Mouse (Mus musculus) midbrain, postnatal 0 days (tissue): ENCODE measurements around the gene Ccdc184. TPM values are rescaled to one million over a fixed set of nuclear protein-coding genes. Genes with fewer than 3 reads are reported as not detected.
A peak's percentile ranks its signal among the peaks of the same experiment; 100 is the strongest.

Experiments
- ATAC-seq: fragments of 200-750 bp; cut with Nextera tagmentation; 2 replicates; pipeline ENCODE4 v1.8.0; 2017; ENCODE audit warnings: moderate number of reproducible peaks, mild to moderate bottlenecking, moderate TSS enrichment, moderate library complexity; ENCODE audit not compliant: low FRiP score
- DNase-seq: peaks from one replicate; pipeline ENCODE4 v3.0.0-alpha.2; 2015; ENCODE audit warnings: low spot score
- H3K27ac ChIP-seq: fragments of 300-500 bp; sonication (generic); 2 replicates; pipeline ENCODE4 v1.5.1; 2014; ENCODE audit warnings: low read depth, mild to moderate bottlenecking, low read length, mixed read lengths
- H3K27me3 ChIP-seq: fragments of 300-500 bp; sonication (generic); 2 replicates; pipeline ENCODE4 v1.6.1; 2014; ENCODE audit warnings: low read length, control low read depth, mixed read lengths; ENCODE audit not compliant: insufficient read depth
- H3K36me3 ChIP-seq: fragments of 300-500 bp; sonication (generic); 2 replicates; pipeline ENCODE4 v1.6.1; 2014; ENCODE audit warnings: low read length, control low read depth, mixed read lengths; ENCODE audit not compliant: insufficient read depth
- H3K4me1 ChIP-seq: fragments of 300-500 bp; sonication (generic); 2 replicates; pipeline ENCODE4 v1.6.1; 2014; ENCODE audit warnings: mild to moderate bottlenecking, control low read depth, antibody characterized with exemption, low read length, mixed read lengths; ENCODE audit not compliant: insufficient read depth
- H3K4me2 ChIP-seq: fragments of 300-500 bp; sonication (generic); 2 replicates; pipeline ENCODE4 v1.6.1; 2014; ENCODE audit warnings: low read depth, mild to moderate bottlenecking, low read length, mixed read lengths; ENCODE audit not compliant: poor library complexity, severe bottlenecking
- H3K4me3 ChIP-seq: fragments of 300-500 bp; sonication (generic); 2 replicates; pipeline ENCODE4 v1.5.1; 2014; ENCODE audit warnings: low read depth, mild to moderate bottlenecking, low read length, moderate library complexity
- H3K9ac ChIP-seq: fragments of 300-500 bp; sonication (generic); replicated peaks from 2 replicates; pipeline ENCODE4 v1.6.1; 2014; ENCODE audit warnings: mild to moderate bottlenecking, low read length, moderate library complexity, mixed read lengths; ENCODE audit not compliant: poor library complexity, severe bottlenecking
- H3K9me3 ChIP-seq: fragments of 300-500 bp; sonication (generic); 2 replicates; pipeline ENCODE4 v1.6.1; 2016; ENCODE audit warnings: low read length, control low read depth
- CTCF ChIP-seq: IDR thresholded peaks from 2 replicates; pipeline ENCODE4 v1.5.1; 2016; ENCODE audit warnings: antibody characterized with exemption, mild to moderate bottlenecking
- WGBS: fragments of 180-500 bp; shearing (Covaris S2); extraction: QIAGEN DNeasy Blood & Tissue Kit; methylation state at CpG from one replicate; pipeline ENCODE4 v1.1.7; 2014; 5-methylcytosine and 5-hydroxymethylcytosine counted together
- polyA plus RNA-seq: library from polyadenylated mRNA; unstranded; fragments of >200 nt; fragmentation: Nextera tagmentation; extraction: Ambion mirVana; gene quantifications from 2 replicates; pipeline ENCODE4 v1.2.1, GENCODE M21; 2015
- total RNA-seq: library from RNA; depleted of rRNA; stranded (reverse); fragments of >200 nt; gene quantifications from 2 replicates; pipeline ENCODE4 v1.2.3, GENCODE M21; 2014

Ccdc184 gene
- total and polyA plus RNA-seq, 2 experiments from 2014 or later: 127 to 132 TPM

DNA sequence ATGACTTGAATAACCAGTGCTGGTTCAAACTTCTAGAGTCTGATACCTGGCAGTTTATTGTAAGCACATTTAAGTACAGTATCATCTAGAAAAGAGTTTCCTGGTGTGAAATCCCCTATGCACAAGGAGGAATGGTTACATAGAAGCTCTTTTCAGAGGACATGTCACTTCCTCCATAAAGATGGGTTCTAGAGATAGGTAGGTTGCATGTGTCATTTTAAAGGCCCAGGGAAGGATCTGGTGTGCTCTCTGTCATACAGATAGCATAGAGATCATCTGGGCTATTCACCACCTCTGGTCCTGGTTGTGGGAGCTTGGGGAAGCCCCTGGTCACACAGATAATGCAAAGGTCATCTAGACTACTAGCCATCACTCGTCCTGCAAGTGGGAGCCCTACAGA, 9.7 kb upstream of the Ccdc184 start:
- DNase-seq (no peak), ATAC-seq (no peak)
- H3K27ac ChIP-seq: no peak overlapping the region
- TF ChIP-seq CTCF: no peak
- 65% methylated on average over 1 of the region's 1 CpGs for WGBS
- no peaks in the 10 kb centered on the region for H3K27me3 ChIP-seq
- H3K4me2 ChIP-seq: no peak overlapping the region
- no peak overlapping the region for H3K4me3 ChIP-seq
- H3K36me3 ChIP-seq: no peaks in the 10 kb centered on the region
- H3K4me1 ChIP-seq: no peaks in the 10 kb centered on the region
- no peak overlapping the region for H3K9ac ChIP-seq
- H3K9me3 ChIP-seq: no peaks in the 10 kb centered on the region

DNA sequence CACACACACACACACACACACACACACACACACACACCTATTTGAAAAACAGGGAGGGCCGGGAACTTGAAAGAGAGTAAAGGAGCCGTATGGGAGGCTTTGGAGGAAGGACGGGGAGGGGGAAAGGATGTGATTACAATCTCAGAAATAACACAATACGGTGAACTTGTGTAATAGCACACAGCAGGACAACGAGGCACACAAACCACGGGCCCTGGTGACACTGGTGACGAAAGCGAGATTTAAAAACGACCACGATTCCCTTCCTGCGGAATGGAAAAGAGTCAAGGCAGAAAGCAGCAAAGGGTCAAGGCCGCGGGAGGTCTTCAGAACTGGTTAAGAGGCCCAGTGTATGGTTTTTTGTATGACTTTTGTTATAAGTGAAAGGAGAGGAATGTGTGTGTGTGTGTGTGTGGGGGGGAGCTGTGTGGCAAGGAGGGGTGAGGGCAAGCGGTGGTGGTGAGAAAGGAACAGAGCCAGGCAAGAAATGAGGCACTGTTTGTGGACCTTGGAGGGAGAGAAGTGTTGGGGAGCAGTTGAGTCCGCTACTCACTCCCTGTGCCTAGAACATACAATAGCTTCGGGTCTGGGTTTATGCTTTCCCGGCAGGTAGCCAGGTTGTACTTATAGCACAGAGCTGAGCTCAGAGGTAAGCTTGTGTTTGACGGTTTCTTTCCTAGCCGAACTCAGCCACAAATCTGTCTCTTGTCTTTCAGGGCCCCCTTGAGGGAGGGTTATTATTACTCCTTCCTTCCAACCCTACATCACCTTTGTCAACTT, 5.7 kb upstream of the Ccdc184 start:
- Histone ChIP-seq H3K4me2 (no peak overlapping the region), H3K36me3 (no peaks in the 10 kb centered on the region), H3K9me3 (no peaks in the 10 kb centered on the region), H3K4me1 (no peaks in the 10 kb centered on the region), H3K27ac (no peak overlapping the region), H3K27me3 (no peaks in the 10 kb centered on the region), H3K4me3 (no peak overlapping the region), H3K9ac (no peak overlapping the region)
- ATAC-seq (no peak), DNase-seq (no peak)
- WGBS: 54% methylated on average over 19 of the region's 19 CpGs
- no peak for TF ChIP-seq CTCF

DNA sequence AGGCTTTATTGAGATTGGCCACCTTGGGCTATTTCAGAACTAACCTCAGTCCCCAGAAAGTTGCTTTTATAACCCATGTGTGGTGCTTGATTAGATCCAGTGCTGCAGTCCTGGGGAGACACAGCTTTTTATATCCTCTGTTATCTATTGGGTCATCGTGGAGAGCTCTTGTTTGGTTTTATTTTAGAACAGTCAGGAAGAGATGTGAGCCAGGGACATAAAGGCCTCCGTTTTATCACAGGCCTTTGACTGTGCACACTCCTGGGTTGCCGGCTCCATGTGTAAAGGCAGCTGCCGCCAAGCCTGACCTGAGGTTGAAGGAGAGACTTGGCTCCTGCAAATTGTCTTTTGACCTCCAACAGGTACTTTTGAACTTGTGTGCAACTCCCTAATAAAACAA, 4.4 kb upstream of the Ccdc184 start:
- DNase-seq (no peak), ATAC-seq (no peak)
- TF ChIP-seq CTCF: no peak
- no peak overlapping the region for H3K4me3 ChIP-seq
- H3K9ac ChIP-seq: no peak overlapping the region
- no peaks in the 10 kb centered on the region for H3K27me3 ChIP-seq
- 80% methylated on average over 4 of the region's 4 CpGs for WGBS
- no peaks in the 10 kb centered on the region for H3K9me3 ChIP-seq
- H3K27ac ChIP-seq: no peak overlapping the region
- no peaks in the 10 kb centered on the region for H3K36me3 ChIP-seq
- 0 out of 2 replicates have a peak, but pooled peaks cover 4% of the 10 kb centered on the region for H3K4me1 ChIP-seq
- H3K4me2 ChIP-seq: no peak overlapping the region

DNA sequence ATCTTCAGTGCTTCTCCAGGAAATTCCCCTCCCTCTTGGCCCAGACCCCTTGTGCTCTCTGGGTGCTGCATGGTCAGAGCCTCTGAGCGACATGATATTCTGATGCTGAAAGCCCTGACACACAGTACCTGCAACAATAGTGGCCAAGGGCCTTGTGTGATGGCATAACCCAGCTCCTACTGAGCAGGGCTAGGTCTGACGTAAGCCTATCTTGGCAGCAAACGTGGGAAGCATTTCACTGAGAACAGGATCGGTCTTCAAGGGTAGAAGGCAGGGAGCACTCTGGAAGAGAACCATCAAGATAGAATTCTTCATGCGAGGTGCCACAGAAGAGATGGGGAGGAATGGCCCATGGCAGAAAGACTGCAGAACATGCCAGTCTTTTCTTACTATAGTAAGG, 1.4 kb upstream of the Ccdc184 start, which contains the start of gene Asb8:
Asb8 (minus strand) TSS at position 101 of the 400 bp plus-strand sequence.
- H3K9ac ChIP-seq: no peak within 1 kb of the TSS
- H3K27ac ChIP-seq: no peak within 1 kb of the TSS
- TF ChIP-seq CTCF: no peak
- H3K27me3 ChIP-seq: no peaks in the 10 kb centered on the region
- no peaks in the 10 kb centered on the region for H3K9me3 ChIP-seq
- DNase-seq (no peak), ATAC-seq (no peak)
- H3K36me3 ChIP-seq: no peaks in the 10 kb centered on the region
- H3K4me1 ChIP-seq: 0 out of 2 replicates have a peak, but pooled peaks cover 4% of the 10 kb centered on the region
- H3K4me2 ChIP-seq: peak within 1 kb of the TSS; percentile 84; the same call in 1 of the 2 replicates
- H3K4me3 ChIP-seq: 0 out of 2 replicates have a peak within 1 kb of the TSS, but pooled peaks have one; percentile 66
- 91% methylated on average over 5 of the region's 5 CpGs for WGBS

DNA sequence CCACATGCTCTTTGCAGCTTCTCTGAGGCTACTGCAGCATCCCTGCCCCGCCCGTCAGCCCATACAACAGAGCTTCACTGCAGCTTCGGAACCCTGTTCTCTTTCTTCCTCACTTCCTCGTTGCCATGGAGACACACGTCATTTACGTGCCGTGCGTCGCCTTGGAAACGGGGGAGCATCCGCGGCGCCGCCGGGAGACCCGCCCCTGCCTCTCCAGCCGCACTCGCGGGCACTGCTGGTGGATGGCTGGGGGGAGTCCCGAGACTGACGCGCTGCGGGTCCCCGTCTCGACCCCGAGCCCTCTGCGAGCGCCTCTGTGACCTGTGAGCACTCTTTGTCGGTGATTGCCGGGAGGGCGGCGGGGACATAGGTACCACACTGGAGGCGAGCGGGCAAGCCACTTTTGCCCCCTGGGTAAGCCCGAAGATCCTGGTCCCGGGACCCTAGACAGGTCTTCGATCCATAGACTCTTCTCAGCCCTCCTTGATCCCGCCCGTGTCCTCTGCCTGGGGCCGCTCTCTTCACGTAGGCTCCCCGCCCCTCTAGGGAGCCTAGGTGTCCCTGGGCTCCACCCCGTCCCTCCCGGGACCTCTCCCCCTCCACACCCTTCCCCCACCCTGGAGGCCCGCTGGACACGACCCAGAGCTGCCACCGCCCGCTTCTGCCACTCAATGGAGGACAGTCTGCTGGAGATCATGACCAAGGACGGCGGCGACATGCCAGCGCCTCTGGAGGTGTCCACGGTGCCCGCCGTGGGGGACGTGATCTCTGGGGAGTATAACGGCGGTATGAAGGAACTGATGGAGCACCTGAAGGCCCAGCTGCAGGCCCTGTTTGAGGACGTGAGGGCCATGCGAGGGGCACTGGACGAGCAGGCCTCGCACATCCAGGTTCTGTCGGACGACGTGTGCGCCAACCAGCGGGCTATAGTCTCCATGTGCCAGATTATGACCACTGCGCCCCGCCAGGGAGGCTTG, 975 bp downstream of the Ccdc184 start:
- H3K9ac ChIP-seq: peak overlapping the region; percentile 81

More for the DNA sequence above, 975 bp downstream of the Ccdc184 start:
- H3K4me2 ChIP-seq: peak overlapping the region; percentile 84
- 0 out of 2 replicates have a peak, but pooled peaks cover 11% of the 10 kb centered on the region for H3K4me1 ChIP-seq
- ATAC-seq: peak; percentile 91
- no peak for TF ChIP-seq CTCF
- H3K36me3 ChIP-seq: no peaks in the 10 kb centered on the region
- peak overlapping the region; percentile 66 for H3K4me3 ChIP-seq
- H3K27me3 ChIP-seq: no peaks in the 10 kb centered on the region
- DNase-seq: peak; percentile 97
- peak overlapping the region; percentile 88 for H3K27ac ChIP-seq
- 2% methylated on average over 69 of the region's 69 CpGs for WGBS
- no peaks in the 10 kb centered on the region for H3K9me3 ChIP-seq
